Mouse (Mus musculus): ENCODE results near the gene Rab42. TPM values are rescaled to one million over a fixed set of nuclear protein-coding genes. Genes with fewer than 3 reads are reported as not detected.
A peak's percentile ranks its signal among the peaks of the same experiment; 100 is the strongest.
"Not testable (repeated sequence)": the region's sequence is repeated elsewhere in the genome, so short reads cannot be mapped to it uniquely, and the experiment has no call there.

The Rab42 gene
- total RNA-seq, 2 experiments from 2014 or later, result 1.1 TPM

- DNase-seq, result no peak
- intact Hi-C loops (cut with DNase I), result no loop called here
These were observed 12.5 kb upstream of the Rab42 start for GRCm38 (mm10) chr4:132315711-132316110.

GRCm38 (mm10) chr4:132312627-132313026, 9.4 kb upstream of the Rab42 start:
- intact Hi-C loops (cut with DNase I), result no loop called here
- no peak for DNase-seq

- intact Hi-C loops (cut with DNase I), result no loop called here
- DNase-seq, result no peak
These were observed 8.6 kb upstream of the Rab42 start for GRCm38 (mm10) chr4:132311801-132312200.

GRCm38 (mm10) chr4:132311209-132311608, 8.0 kb upstream of the Rab42 start:
- intact Hi-C loops (cut with DNase I), result no loop called here
- no peak for DNase-seq

DNA sequence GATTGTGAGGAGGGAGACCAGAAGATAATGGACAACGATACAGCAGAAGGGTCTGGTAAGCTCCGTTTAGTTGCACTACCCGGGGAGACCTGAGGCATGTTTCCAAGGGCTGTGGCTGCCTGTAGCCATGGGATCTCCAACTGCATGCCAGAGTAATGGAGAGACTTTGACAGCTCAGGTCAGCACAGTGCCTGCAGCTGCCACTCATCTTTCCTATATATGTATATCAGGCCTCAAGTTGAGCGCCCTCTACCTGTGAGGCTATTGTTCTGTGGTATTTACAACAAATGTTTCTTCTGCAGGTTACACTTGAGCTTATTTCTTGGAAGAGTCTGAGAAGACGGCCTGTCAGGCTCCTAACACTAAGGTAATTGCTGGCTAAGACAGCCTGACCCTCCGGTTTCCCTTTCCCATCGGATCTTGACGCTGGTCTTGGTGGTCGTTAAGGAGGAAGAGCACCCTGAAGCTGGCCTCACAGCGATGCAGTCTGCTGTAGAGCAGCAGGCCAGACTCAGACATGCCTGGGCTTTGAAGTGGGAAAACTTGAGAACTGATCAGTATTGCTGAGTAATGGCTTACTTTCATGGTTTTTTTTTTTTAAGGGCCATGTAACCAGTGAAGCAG, 6.8 kb upstream of the Rab42 start:
- intact Hi-C loops (cut with DNase I), result loop anchor here (2.0 kb wide), 2 partner anchors 19 to 35 kb away; partner anchors contain the start of genes Taf12 and Trnau1ap

DNA sequence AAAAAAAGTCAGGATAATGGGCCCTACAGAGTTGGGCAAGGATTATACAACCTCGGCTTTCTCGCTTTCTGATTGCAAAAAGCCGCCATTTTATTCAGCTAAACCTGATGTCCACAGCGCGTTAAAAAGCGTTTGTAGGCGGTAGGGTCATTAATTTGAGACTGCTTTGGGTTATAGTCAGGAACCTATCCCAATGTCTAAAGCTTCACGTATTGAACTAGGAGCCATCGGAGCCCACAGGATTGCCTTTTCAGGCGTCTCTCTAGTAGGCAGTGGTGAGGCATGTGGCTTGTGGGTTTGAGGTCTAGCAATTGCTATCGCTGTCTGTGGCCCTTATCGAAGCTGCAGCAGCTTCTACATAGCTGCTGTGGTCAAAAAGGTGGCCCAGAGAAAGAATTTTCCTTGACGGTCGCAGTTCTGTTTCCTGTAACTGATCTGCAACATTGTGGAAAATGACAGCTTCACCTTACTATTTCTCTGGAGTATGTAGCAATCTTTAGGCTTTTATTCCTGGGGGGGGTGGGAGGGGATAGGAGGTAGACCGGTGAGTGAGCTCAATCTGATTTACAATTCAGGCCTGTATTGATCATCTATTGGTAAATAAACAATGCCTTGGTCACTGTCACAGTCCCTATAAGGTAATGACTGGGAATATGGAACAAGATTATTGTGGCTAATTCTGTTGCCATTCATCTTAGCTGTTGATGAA, 6.1 kb upstream of the Rab42 start:
- DNase-seq, result peak; percentile 22 to 36
- intact Hi-C loops (cut with DNase I), result loop anchor here (2.0 kb wide), 2 partner anchors 20 to 34 kb away; partner anchors contain the start of genes Taf12 and Trnau1ap

More for the DNA sequence above, 6.8 kb upstream of the Rab42 start:
- DNase-seq, result peak; percentile 48 to 62

DNA sequence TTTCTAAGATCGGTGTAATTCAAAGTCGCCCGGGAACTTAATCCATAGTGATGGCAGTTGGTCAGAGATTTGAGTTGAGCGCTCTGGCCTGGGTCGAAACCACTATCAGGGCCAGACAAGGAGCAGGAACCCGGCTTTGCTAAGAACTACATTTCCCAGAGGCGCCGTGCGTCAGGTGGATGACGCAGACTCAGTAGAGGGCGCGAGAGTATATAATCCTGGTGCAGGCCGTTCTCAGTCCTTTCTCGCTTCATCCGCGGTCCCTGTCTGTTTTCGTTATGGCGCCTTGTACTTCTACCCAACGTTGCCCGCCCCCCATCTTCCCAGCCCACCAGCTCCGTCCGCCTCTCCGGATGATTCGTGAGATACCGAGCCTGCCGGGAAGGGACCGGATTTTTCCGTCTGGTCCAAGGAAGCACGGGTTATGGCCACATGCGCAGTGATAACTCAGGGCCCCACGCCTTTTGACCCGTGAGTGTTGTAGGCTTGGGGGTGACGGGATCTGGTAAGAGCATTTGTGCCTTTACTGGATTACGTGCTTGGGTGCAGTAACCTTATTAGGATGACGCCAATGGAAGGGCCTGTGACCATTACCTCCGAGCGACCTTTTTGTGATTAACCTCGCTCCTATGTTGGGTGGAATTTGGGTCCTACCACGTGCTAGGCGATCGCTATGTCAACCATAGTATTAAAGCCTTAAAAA, 5.4 kb upstream of the Rab42 start:
- DNase-seq, result peak; percentile 94 to 95
- intact Hi-C loops (cut with DNase I), result loop anchor here (2.0 kb wide), 2 partner anchors 20 to 34 kb away; partner anchors contain the start of genes Taf12 and Trnau1ap

- intact Hi-C loops (cut with DNase I), result no loop called here
- DNase-seq, result no peak
These were observed 2.8 kb upstream of the Rab42 start for GRCm38 (mm10) chr4:132306004-132306403.

DNA sequence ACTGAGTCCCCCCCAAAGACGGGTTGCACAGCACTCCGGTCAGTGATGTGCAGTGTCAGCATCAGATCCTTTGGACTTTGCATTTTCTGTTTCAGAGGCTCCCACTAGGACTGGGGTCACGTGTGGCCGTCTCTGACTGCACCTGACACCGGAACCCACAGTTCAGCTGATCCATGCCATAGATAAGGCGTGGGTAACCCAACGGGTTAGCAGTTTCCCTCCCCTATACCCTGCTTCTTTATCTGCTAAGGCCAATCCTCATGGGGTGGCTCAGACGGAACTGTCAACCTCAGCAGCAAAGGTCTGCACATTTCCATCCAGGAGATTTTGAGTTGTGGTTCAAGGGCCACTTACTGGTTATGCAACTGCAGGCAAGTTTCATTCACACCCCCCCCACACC, 2.1 kb upstream of the Rab42 start:
- no peak for DNase-seq
- intact Hi-C loops (cut with DNase I), result no loop called here

DNA sequence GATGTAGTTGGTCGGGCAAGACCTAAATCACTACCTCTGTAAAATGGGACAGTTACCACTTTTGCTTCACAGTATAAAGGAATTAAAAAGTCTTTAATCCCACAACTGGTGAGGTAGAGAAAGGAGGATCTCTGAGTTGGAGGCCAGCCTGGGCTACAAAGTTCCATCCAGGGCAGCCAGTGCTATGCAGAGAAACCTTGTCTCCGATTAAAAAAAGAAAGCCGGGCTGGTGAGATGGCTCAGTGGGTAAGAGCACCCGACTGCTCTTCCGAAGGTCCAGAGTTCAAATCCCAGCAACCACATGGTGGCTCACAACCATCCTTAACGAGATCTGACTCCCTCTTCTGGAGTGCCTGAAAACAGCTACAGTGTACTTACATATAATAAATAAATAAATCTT, 299 bp upstream of the Rab42 start:
- DNase-seq; intact Hi-C loops (cut with DNase I): not testable (repeated sequence)

DNA sequence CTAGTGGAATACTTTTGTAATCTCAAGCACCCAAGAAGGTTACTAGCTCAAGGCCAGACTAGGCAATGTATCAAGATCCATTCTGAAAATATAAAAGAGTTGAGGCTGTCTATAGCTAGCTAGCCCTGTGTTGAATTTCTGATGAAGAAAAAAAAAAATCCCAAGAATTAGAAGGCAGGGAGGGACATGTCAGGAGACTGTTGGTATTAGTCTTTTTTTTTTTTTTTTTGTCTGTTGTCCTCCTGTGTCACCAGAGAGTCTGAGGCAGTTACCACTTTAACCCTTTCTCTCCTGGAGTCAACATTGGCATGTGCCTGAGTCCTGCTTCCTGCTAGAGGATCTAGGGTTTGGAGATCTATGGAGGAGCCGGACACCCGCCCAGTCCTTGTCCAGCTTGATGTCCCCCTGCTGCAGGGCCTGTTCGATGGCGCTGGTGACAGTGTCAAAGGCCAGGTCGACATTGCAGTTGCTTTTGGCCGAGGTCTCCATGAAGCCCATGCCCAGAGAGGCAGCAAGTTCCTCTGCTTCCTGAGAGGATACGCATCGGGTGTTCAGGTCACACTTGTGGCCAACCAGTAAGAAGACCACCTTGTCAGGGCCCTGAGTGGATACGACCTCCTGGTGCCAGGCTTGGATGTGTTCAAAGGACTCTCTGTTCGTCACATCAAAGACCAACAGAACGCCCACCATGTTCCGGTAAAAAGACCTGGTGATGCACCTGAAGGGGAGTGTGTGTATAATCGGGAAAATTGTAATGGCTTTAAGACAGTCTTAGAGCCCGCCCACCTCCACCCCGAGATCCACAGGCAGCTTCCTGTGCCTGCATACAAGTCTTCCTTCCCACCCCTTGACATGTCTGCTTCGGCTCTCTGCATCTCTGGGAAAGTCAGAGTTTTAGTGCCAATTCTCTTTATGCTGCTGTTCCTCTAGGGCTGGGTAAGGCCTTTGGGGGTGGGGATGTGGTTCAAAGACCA, 933 bp downstream of the Rab42 start:
- peak; percentile 22 to 35 for DNase-seq

GRCm38 (mm10) chr4:132301486-132301885, 1.7 kb downstream of the Rab42 start:
- intact Hi-C loops (cut with DNase I), result no loop called here

More for the DNA sequence above, 933 bp downstream of the Rab42 start:
- intact Hi-C loops (cut with DNase I), result no loop called here

GRCm38 (mm10) chr4:132299849-132300248, 3.3 kb downstream of the Rab42 start:
- intact Hi-C loops (cut with DNase I), result no loop called here

More at GRCm38 (mm10) chr4:132301486-132301885, 1.7 kb downstream of the Rab42 start:
- peak; percentile 74 to 81 for DNase-seq

DNA sequence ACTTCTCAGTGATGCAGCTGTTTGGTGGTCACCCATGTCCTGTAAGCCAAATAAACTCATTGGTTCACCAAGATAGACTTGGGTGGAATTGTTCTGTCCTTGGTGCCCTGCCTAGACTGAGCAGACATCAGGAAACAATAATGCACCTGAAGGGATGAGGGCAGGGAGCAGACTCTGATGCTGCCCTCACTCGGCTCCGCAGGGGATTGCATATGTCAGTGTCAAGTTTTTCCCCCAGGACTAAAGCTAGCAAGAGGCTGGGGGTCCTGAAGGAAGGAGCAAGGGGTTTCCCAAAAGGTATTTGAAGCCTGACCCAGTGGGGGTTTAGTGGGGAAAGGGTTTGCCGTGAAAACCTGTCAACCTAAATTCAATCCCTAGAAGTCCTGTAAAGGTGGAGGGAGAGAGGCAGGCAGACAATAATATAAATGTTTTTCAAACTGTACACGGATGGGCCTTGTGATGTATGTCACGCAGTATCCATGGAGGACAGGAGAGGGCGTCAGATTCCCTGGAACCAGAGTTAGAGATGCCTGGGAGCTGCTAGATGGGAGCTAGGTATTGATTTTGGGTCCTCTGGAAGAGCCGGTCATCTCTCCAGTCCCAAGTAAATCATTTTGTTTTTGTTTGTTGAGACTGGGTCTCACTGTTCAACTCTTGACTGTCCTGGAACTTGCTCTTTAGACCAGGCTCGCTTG, 7.3 kb downstream of the Rab42 start:
- no peak for DNase-seq
- intact Hi-C loops (cut with DNase I), result no loop called here

More at GRCm38 (mm10) chr4:132299849-132300248, 3.3 kb downstream of the Rab42 start:
- no peak for DNase-seq

DNA sequence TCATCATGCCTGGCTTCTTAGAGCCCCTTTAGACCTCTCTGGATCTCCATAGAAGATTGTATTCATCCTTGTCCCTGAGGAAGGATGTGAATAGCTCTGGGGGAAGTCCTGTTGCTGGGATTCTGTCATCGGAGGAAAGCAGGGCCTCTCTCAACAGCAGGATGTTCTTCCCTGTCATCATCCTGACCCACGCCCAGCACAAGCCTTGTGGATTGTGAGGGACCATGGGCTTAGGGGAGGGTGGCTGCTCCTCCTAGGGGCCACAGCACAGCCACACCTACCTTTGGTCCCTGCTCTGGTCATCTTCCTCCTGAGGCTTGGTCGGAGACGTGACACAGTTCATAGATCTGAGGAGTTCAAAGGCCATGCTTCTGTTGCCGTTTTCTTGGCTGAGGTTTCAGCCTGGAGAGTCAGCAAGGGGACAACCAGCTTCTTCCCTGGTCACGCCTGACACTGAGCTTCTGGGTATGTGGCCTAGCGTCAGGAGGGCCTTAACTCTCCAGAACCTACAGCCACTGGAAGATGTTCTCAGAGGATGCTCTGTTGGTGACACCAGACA, 9.4 kb downstream of the Rab42 start:
- DNase-seq, result peak in 1 of 2 experiments; percentile 22
- intact Hi-C loops (cut with DNase I), result loop anchor here (1.0 to 5.0 kb wide), 3 partner anchors 52 to 219 kb away; partner anchors contain the start of gene Sesn2

GRCm38 (mm10) chr4:132292988-132293387, 10.2 kb downstream of the Rab42 start:
- DNase-seq, result peak; percentile 76 to 82
- intact Hi-C loops (cut with DNase I), result loop anchor here (1.0 to 5.0 kb wide), 3 partner anchors 52 to 219 kb away; partner anchors contain the start of gene Sesn2

GRCm38 (mm10) chr4:132291624-132292335, 11.4 kb downstream of the Rab42 start:
- intact Hi-C loops (cut with DNase I), result loop anchor here (2.0 to 5.0 kb wide), 3 partner anchors 15 to 221 kb away; partner anchors contain the start of gene Sesn2
- no peak for DNase-seq

DNA sequence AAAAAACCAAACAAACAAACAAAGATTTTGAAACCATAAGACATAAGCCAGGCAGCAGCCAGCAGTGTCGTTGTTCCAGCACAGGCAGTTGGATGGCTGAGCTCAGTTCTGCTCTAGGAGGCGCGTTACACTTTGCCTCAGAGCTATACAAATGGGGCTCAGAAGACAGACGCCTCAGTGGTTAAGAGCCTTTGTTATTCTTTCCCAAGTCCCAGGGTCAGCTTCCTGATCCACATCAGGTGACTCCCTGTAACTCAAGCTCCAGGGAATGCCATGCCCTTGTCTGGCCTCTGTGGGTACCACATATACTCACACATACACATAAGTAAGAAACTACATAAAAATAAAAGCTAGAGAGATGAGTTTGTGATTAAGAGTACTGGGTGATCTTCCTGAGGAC, 12.1 kb downstream of the Rab42 start:
- intact Hi-C loops (cut with DNase I), result loop anchor here (2.0 to 5.0 kb wide), 3 partner anchors 14 to 221 kb away; partner anchors contain the start of gene Sesn2
- DNase-seq, result no peak

Data from heart, postnatal 10 days (tissue).